Comparison of ENCODE assay signal across 8 mouse cellular contexts in the genomic region with DNA sequence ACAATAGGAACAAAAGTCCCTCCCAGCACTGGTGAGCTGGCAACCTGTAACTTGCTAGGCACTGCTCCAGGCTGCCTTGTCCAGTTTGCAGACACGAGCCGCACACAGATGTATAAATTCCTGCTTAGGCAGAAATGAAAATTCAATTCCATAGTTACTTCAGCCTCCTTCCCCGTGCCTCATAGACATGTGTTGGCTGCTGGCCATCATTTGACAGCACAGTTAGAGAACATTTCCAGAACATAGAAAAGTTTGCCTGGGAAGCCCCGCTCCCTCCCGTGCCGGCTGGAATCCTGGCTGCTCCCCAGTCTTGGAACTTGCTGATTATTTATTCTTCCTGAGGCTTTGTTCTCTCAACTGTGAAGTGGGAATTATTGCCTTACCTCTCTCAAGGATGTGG.
DNase-seq lines count a peak whose midpoint lies in the region; ATAC-seq and TF ChIP-seq lines count a peak whose summit lies in the region.

No protein-coding gene starts in this region.

- no peak for TF ChIP-seq POLR2A in kidney, adult 2 months (IDR thresholded peaks at IDR 0.05; ENCODE audit: low read depth, low read length)
- no peak for TF ChIP-seq POLR2A in lung, adult 2 months (IDR thresholded peaks at IDR 0.05; ENCODE audit: borderline replicate concordance, extremely low read depth, low read depth, low read length)

- H3K27me3 ChIP-seq in kidney, adult 2 months (replicated peaks; ENCODE audit: control insufficient read depth, insufficient read depth, low read length) = no peaks in the 10 kb centered on the region

- peaks cover 12% of the 10 kb centered on the region for H3K4me1 ChIP-seq in kidney, adult 2 months (ENCODE audit: control insufficient read depth, insufficient read depth, low read length)
- peaks cover 16% of the 10 kb centered on the region for H3K4me1 ChIP-seq in lung, adult 2 months (ENCODE audit: control insufficient read depth, insufficient read depth, low read length)

- no peak overlapping the region for H3K27ac ChIP-seq in kidney, adult 2 months (ENCODE audit: insufficient read depth, low read depth, low read length)

- no peak for TF ChIP-seq CTCF in kidney, adult 2 months (conservative IDR thresholded peaks at IDR 0.05; ENCODE audit: insufficient read depth, insufficient read length, low read depth, low read length)
- no peak for TF ChIP-seq CTCF in lung, adult 2 months (IDR thresholded peaks at IDR 0.05; ENCODE audit: insufficient read depth, low read length)

- DNase-seq in frontal cortex, postnatal 25 days (ENCODE audit: low spot score in 2 of 2) = no peak
- DNase-seq in adrenal gland, postnatal 10 days = peak; percentile 49
- DNase-seq in heart, adult 11 months = peak; percentile 96
- DNase-seq in kidney, adult 2 months = peak; percentile 59
- peak; percentile 41 for DNase-seq in lung, adult 2 months
- peak; percentile 68 for DNase-seq in right cerebral cortex, postnatal 4 days

- ATAC-seq in frontal cortex, adult (ENCODE audit: low TSS enrichment) = peak; percentile 60
- no peak for ATAC-seq in megakaryocyte, adult 5-6 weeks (ENCODE audit: poor library complexity, severe bottlenecking)

- H3K4me3 ChIP-seq in kidney, adult 2 months (ENCODE audit: insufficient read depth, low read depth, low read length) = no peak overlapping the region
- no peak overlapping the region for H3K4me3 ChIP-seq in lung, adult 2 months (replicated peaks; ENCODE audit: extremely low read depth, low read depth, low read length)

- no peaks in the 10 kb centered on the region for H3K36me3 ChIP-seq in kidney, adult 2 months (ENCODE audit: control insufficient read depth, insufficient read depth, low read length)

- 8% methylated on average over 6 of the region's 6 CpGs for WGBS in kidney, adult 2 months
- WGBS in lung, adult 2 months = 17% methylated on average over 6 of the region's 6 CpGs

Comparison
In these comparisons a context has a peak if more than half of its experiments do, and no peak if none do; other contexts are left out.
1. DNase-seq: peak in adrenal gland, postnatal 10 days (single experiment), heart, adult 11 months (single experiment), kidney, adult 2 months (single experiment), lung, adult 2 months (single experiment) and right cerebral cortex, postnatal 4 days (single experiment); none in frontal cortex, postnatal 25 days (0 of 2).